Mouse (Mus musculus) kidney, adult 2 months (tissue): Measurements from ENCODE around the gene Slc26a11. TPM values are rescaled to one million over a fixed set of nuclear protein-coding genes. Genes with fewer than 3 reads are reported as not detected.
A peak's percentile ranks its signal among the peaks of the same experiment; 100 is the strongest.

ENCODE experiments used
- DNase-seq: peaks from one replicate; pipeline ENCODE4 v3.0.0; 2021
- H3K27ac ChIP-seq: fragments of 200-500 bp; 2 replicates; pipeline ENCODE4 v1.5.1; 2012; ENCODE audit warnings: low read depth, low read length, control low read depth, inconsistent platforms; ENCODE audit not compliant: insufficient read depth
- H3K27me3 ChIP-seq: fragments of 200-500 bp; replicated peaks from 2 replicates; pipeline ENCODE4 v1.6.1; 2012; ENCODE audit warnings: mild to moderate bottlenecking, moderate library complexity, low read length, inconsistent platforms; ENCODE audit not compliant: control insufficient read depth, insufficient read depth
- H3K36me3 ChIP-seq: fragments of 200-500 bp; 2 replicates; pipeline ENCODE4 v1.6.1; 2012; ENCODE audit warnings: mild to moderate bottlenecking, moderate library complexity, low read length, inconsistent platforms; ENCODE audit not compliant: control insufficient read depth, insufficient read depth
- H3K4me1 ChIP-seq: fragments of 200-500 bp; 2 replicates; pipeline ENCODE4 v1.6.1; 2011; ENCODE audit warnings: low read length; ENCODE audit not compliant: control insufficient read depth, insufficient read depth
- H3K4me3 ChIP-seq: fragments of 200-500 bp; 2 replicates; pipeline ENCODE4 v1.5.1; 2011; ENCODE audit warnings: mild to moderate bottlenecking, low read depth, low read length, control low read depth; ENCODE audit not compliant: insufficient read depth
- CTCF ChIP-seq: fragments of 200-500 bp; conservative IDR thresholded peaks from 2 replicates; pipeline ENCODE4 v1.5.1; 2011; ENCODE audit warnings: low read depth, mild to moderate bottlenecking, control low read depth, low read length, moderate library complexity, mixed read lengths; ENCODE audit not compliant: insufficient read depth, insufficient read length
- POLR2A ChIP-seq: fragments of 200-500 bp; IDR thresholded peaks from one replicate; pipeline ENCODE4 v1.6.1; 2011; ENCODE audit warnings: low read depth, low read length, control low read depth
- WGBS: fragments of 180-500 bp; shearing (Covaris S2); methylation state at CpG from one replicate; pipeline ENCODE4 v1.1.7; 2018; 5-methylcytosine and 5-hydroxymethylcytosine counted together
- polyA plus RNA-seq: library from polyadenylated mRNA; depleted of rRNA; stranded (reverse); fragments of >200 nt; gene quantifications from 2 replicates; pipeline ENCODE4 v1.2.3, GENCODE M21; 2012

Gene Slc26a11
- polyA plus RNA-seq, 1 experiment, result 13.0 TPM

DNA sequence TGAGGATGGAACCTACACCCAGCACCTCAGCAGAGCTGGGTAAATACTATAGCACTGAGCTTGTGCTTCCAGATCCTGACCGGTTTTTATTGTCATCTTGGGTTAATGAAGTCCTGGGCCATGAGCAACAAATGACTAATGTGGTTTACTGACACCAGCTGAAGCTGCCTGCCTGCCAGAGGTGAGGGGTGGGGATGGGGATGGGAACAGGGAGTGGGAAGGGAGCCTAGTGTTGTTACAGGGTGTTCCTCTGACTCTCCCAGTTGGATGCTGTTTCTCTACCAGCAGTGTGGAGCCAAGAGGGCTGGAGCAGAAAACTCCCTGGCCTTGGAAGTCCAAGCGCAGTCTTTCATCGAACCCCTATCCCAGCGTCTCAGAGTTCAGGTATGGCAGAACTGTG, 38.6 kb upstream of the Slc26a11 start:
- Histone ChIP-seq H3K27ac (no peak overlapping the region), H3K4me3 (no peak overlapping the region), H3K36me3 (no peaks in the 10 kb centered on the region), H3K4me1 (no peaks in the 10 kb centered on the region; the same call in 1 of the 2 replicates), H3K27me3 (no peaks in the 10 kb centered on the region)
- 82% methylated on average over 4 of the region's 4 CpGs for WGBS
- no peak for DNase-seq
- TF ChIP-seq POLR2A, result no peak
- no peak for TF ChIP-seq CTCF

DNA sequence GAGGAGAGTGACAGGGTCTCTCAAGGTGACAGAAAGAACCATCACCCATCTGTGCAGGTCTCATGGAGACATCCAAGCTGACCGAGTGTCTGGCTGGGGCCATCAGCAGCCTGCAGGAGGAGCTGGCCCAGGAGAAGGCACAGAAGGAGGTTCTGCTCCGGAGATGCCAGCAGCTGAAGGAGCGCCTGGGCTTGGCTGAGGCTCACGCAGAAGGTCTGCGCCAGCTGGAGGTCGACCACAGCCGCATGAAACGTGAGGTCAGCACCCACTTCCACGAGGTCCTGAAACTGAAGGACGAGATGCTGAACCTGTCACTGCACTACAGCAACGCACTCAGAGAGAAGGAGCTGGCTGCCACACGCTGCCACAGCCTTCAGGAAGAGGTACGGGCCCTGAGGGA, 32.8 kb upstream of the Slc26a11 start:
- no peak for TF ChIP-seq POLR2A
- TF ChIP-seq CTCF, result no peak
- H3K36me3 ChIP-seq, result no peaks in the 10 kb centered on the region
- no peak for DNase-seq
- H3K4me1 ChIP-seq, result no peaks in the 10 kb centered on the region
- no peak overlapping the region for H3K27ac ChIP-seq
- no peaks in the 10 kb centered on the region for H3K27me3 ChIP-seq
- no peak overlapping the region for H3K4me3 ChIP-seq
- 72% methylated on average over 13 of the region's 13 CpGs for whole genome bisulfite sequencing

DNA sequence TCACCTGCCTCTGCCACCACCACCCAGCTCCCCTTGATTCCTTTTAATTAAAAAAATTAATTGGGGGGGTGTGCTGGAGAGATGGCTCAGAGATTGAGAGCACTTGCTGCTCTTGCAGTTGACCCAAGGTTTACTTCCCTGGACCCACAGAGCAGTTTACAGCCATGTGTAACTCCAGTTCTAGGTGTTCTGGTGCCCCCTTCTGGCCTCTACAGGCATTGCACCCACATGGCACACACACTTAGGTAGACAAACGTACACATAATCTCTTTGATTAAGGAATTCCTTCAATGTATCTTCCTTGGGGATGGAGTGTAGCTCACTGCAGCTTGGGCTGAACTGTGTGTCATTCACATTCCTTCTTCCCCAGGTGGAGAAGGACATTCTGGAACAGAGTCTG, 30.3 kb upstream of the Slc26a11 start:
- no peaks in the 10 kb centered on the region for H3K27me3 ChIP-seq
- TF ChIP-seq POLR2A (no peak), CTCF (peak; percentile 28; the same call in 1 of the 2 replicates)
- no peaks in the 10 kb centered on the region for H3K36me3 ChIP-seq
- 84% methylated on average over 1 of the region's 1 CpGs for WGBS
- H3K27ac ChIP-seq, result no peak overlapping the region
- no peak overlapping the region for H3K4me3 ChIP-seq
- no peak for DNase-seq
- no peaks in the 10 kb centered on the region for H3K4me1 ChIP-seq

DNA sequence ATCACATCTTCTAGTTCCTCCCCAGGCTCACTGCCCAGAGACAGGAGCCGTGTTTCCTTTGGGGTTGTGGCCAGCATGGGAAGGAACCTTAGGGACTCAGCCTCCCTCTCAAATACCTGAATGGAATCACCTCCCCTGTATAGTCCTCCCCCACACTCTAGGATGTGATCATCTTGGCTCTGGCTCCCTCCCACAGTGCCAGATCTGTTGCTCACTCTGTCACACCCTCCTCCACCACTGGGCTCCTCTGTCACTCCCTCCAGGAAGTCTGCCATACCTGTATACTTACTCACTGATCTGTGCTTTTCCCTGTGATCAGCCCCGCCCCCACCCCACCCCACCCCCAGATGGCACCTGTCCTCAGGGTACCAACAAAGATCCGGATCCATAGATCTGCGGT, 24.8 kb upstream of the Slc26a11 start:
- Histone ChIP-seq H3K4me3 (no peak overlapping the region), H3K27me3 (no peaks in the 10 kb centered on the region), H3K4me1 (no peaks in the 10 kb centered on the region), H3K27ac (no peak overlapping the region), H3K36me3 (no peaks in the 10 kb centered on the region)
- no peak for TF ChIP-seq POLR2A
- no peak for TF ChIP-seq CTCF
- 63% methylated on average over 4 of the region's 4 CpGs for WGBS
- no peak for DNase-seq

DNA sequence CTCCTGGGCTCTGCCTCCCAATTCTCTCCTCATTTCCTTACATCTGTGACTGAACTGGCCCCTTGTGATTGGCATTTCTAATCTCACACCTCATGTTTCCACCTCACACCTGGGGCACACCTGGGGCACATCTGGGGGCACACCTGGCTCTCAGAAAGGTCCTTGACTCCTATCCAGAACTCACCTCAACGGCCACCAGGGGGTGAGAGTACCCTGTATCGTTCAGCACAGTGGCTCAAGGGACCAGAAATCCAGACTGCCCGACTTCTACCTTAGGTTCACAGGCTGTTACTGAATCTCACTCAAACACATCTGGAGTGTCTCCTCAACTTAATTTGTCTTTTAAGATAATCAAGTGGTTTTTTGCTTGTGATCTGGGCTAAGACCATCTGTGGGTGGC, 23.4 kb upstream of the Slc26a11 start:
- no peak for DNase-seq
- WGBS, result 31% methylated on average over 3 of the region's 3 CpGs
- Histone ChIP-seq H3K36me3 (no peaks in the 10 kb centered on the region), H3K4me1 (no peaks in the 10 kb centered on the region), H3K27ac (no peak overlapping the region), H3K27me3 (no peaks in the 10 kb centered on the region), H3K4me3 (no peak overlapping the region)
- TF ChIP-seq POLR2A (no peak), CTCF (no peak)

DNA sequence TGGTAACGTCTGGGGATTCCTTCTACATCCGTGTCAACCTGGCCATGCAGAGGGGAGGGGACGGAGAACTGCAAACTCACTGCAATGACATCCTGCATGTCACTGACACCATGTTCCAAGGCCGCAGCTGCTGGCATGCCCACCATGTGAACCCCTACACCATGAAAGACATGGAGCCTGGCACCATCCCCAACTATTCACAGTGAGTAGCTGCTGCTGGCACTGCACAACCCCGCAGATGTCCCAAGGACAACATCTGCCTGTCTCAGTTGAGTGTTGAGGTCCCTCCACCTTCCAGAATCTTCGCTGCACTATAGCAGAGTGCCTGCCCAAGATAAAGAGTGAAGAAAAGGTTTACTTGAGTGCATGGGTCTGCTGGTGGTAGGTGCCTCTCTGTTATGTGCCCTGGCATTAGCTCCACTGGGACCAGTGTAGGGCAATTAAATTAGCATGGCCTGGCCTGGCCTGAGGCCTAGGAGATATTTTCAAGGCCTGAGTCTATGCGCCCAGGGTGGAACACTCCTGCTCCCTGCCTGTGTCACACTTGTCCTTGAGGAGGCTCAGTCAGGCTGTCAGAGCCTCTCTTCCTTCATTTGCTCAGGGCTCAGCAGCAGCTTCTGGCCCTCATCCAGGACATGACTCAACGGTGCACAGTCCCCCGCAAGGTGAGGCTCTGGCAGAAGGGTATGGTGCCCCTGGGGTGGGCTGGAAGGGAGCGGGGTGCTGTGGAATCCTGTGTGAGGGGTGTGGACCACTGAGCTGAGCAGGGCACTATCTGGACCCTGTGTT, 16.9 kb upstream of the Slc26a11 start:
- Histone ChIP-seq H3K4me3 (no peak overlapping the region), H3K4me1 (no peaks in the 10 kb centered on the region), H3K36me3 (no peaks in the 10 kb centered on the region), H3K27me3 (no peaks in the 10 kb centered on the region), H3K27ac (no peak overlapping the region)
- no peak for TF ChIP-seq POLR2A
- no peak for TF ChIP-seq CTCF
- DNase-seq, result no peak
- WGBS, result 79% methylated on average over 10 of the region's 10 CpGs

DNA sequence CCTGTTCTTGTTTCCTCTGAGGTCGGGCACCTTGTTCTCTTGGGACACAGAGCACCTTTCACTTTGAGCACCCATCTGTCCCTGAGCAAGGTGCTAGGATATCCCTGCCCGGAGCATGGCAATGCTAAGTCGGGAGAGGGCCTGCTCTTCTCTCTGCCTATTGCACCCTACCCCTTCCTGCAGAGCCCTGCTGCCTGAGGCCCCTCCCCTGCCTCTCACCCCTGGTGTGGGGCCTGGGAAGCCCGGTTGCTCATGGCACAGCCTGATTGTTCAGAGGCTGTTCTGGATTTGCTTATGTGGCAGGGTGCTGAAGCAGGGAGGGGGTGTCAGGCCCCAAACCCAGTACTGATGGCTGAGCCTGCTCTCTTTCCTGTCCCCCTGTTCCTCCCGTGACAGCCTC, 16.2 kb upstream of the Slc26a11 start:
- Histone ChIP-seq H3K27ac (no peak overlapping the region), H3K4me3 (no peak overlapping the region), H3K27me3 (no peaks in the 10 kb centered on the region), H3K4me1 (no peaks in the 10 kb centered on the region), H3K36me3 (no peaks in the 10 kb centered on the region)
- TF ChIP-seq POLR2A (no peak), CTCF (no peak)
- no peak for DNase-seq
- WGBS, result 48% methylated on average over 5 of the region's 5 CpGs
